Mouse (Mus musculus): ENCODE data around the gene Dgkh. TPM values are rescaled to one million over a fixed set of nuclear protein-coding genes. Genes with fewer than 3 reads are reported as not detected.

The Dgkh gene
- total RNA-seq, 4 experiments from 2014 or later, result 62.4 to 73.0 (median 68.9) TPM

- DNase-seq (ENCODE audit: low spot score in 2 of 2), result peak in 1 of 2 experiments; percentile 82
Measured at GRCm38 (mm10) chr14:78677852-78678588, 54.6 kb downstream of the Dgkh start.

- no peak for DNase-seq (ENCODE audit: low spot score in 2 of 2)
Measured at GRCm38 (mm10) chr14:78676457-78676856, 56.1 kb downstream of the Dgkh start.

GRCm38 (mm10) chr14:78674606-78675005 is 58.0 kb downstream of the Dgkh start:
- DNase-seq (ENCODE audit: low spot score in 2 of 2), result no peak

- DNase-seq (ENCODE audit: low spot score in 2 of 2), result no peak
Measured at GRCm38 (mm10) chr14:78669986-78670385, 62.6 kb downstream of the Dgkh start.

GRCm38 (mm10) chr14:78668291-78668690 is 64.3 kb downstream of the Dgkh start:
- peak; percentile 43 to 55 for DNase-seq (ENCODE audit: low spot score in 2 of 2)

- no peak for DNase-seq (ENCODE audit: low spot score in 2 of 2)
Measured at GRCm38 (mm10) chr14:78667763-78668162, 64.8 kb downstream of the Dgkh start.

- DNase-seq (ENCODE audit: low spot score in 2 of 2), result no peak
Measured at GRCm38 (mm10) chr14:78662641-78663040, 69.9 kb downstream of the Dgkh start.

- peak in 1 of 2 experiments; percentile 27 for DNase-seq (ENCODE audit: low spot score in 2 of 2)
Measured at GRCm38 (mm10) chr14:78661462-78661861, 71.1 kb downstream of the Dgkh start.

GRCm38 (mm10) chr14:78658697-78659096 is 73.9 kb downstream of the Dgkh start:
- DNase-seq (ENCODE audit: low spot score in 2 of 2), result no peak

GRCm38 (mm10) chr14:78656832-78657626 is 75.5 kb downstream of the Dgkh start:
- no peak for DNase-seq (ENCODE audit: low spot score in 2 of 2)

GRCm38 (mm10) chr14:78654939-78655556 is 77.5 kb downstream of the Dgkh start:
- peak in 1 of 2 experiments; percentile 35 for DNase-seq (ENCODE audit: low spot score in 2 of 2)

- DNase-seq (ENCODE audit: low spot score in 2 of 2), result no peak
Measured at GRCm38 (mm10) chr14:78654196-78654595, 78.4 kb downstream of the Dgkh start.

GRCm38 (mm10) chr14:78653333-78653732 is 79.2 kb downstream of the Dgkh start:
- no peak for DNase-seq (ENCODE audit: low spot score in 2 of 2)

- no peak for DNase-seq (ENCODE audit: low spot score in 2 of 2)
Measured at GRCm38 (mm10) chr14:78651696-78652095, 80.9 kb downstream of the Dgkh start.

- DNase-seq (ENCODE audit: low spot score in 2 of 2), result no peak
Measured at GRCm38 (mm10) chr14:78650379-78651095, 82.0 kb downstream of the Dgkh start.

- no peak for DNase-seq (ENCODE audit: low spot score in 2 of 2)
Measured at GRCm38 (mm10) chr14:78649525-78650274, 82.9 kb downstream of the Dgkh start.

GRCm38 (mm10) chr14:78645622-78646021 is 87.0 kb downstream of the Dgkh start:
- no peak for DNase-seq (ENCODE audit: low spot score in 2 of 2)

- no peak for DNase-seq (ENCODE audit: low spot score in 2 of 2)
Measured at GRCm38 (mm10) chr14:78641314-78641713, 91.3 kb downstream of the Dgkh start.

GRCm38 (mm10) chr14:78639691-78640090 is 92.9 kb downstream of the Dgkh start:
- DNase-seq (ENCODE audit: low spot score in 2 of 2), result no peak

GRCm38 (mm10) chr14:78635612-78636400 is 96.8 kb downstream of the Dgkh start:
- no peak for DNase-seq (ENCODE audit: low spot score in 2 of 2)
